Mouse (Mus musculus): ENCODE measurements around the gene Cyp2d12.
"Not testable (repeated sequence)": the region's sequence is repeated elsewhere in the genome, so short reads cannot be mapped to it uniquely, and the experiment has no call there.

The Cyp2d12 gene

GRCm38 (mm10) chr15:82554531-82555230 lies at the start of gene Cyp2d12:
TSS of gene Cyp2d12 (plus strand) at chr15:82555072.
- no peak for DNase-seq (ENCODE audit: low spot score)

- no peak for DNase-seq (ENCODE audit: low spot score)
These were observed 47.9 kb upstream of the Cyp2d12 start for GRCm38 (mm10) chr15:82506971-82507370.

GRCm38 (mm10) chr15:82507740-82508139 lies 47.1 kb upstream of the Cyp2d12 start:
- not testable (repeated sequence) for DNase-seq (ENCODE audit: low spot score)

GRCm38 (mm10) chr15:82509495-82509894 lies 45.4 kb upstream of the Cyp2d12 start:
- not testable (repeated sequence) for DNase-seq (ENCODE audit: low spot score)

- not testable (repeated sequence) for DNase-seq (ENCODE audit: low spot score)
These were observed 44.4 kb upstream of the Cyp2d12 start for GRCm38 (mm10) chr15:82510500-82510899.

- DNase-seq (ENCODE audit: low spot score), result not testable (repeated sequence)
These were observed 42.8 kb upstream of the Cyp2d12 start for GRCm38 (mm10) chr15:82512111-82512510.

DNA sequence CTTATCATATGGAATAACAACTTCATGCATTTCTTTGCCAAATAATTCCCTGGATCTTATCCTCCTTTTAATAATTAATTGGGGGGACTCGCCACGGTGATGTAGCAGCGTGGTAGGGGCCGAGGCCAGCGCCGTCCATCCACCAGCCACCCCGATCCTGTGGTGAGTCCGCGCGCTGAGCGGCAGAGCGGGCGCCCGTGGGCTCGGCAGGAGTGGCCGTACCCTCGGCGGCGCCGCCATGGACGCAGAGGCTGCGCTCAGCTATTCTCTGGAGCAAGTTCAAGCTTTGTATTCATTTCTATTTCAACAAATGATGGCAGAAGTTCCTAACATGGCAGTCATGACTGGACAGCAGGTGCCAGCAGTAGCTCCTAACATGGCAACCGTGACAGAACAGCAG lies 38.7 kb upstream of the Cyp2d12 start:
- DNase-seq (ENCODE audit: low spot score), result not testable (repeated sequence)

- DNase-seq (ENCODE audit: low spot score), result not testable (repeated sequence)
These were observed 27.5 kb upstream of the Cyp2d12 start for GRCm38 (mm10) chr15:82527371-82527770.

DNA sequence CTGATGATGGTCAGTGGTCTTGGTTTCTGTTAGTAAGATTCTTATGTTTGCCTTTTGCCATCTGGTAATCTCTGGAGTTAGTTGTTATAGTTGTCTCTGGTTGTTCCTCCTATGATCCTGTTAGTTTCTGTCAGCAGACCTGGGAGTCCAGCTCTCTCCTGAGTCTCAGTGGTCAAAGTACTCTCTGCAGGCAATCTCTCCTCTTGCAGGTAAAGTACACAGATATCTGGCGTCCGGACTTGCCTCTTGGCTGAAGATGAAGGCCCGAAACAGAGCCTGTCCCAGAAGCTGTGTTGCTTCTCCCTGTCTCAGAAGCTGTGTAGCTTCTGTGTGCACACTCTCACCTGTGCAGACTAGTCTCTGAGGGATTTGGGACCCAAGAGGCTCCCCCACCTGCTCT lies 22.2 kb upstream of the Cyp2d12 start:
- not testable (repeated sequence) for DNase-seq (ENCODE audit: low spot score)

DNA sequence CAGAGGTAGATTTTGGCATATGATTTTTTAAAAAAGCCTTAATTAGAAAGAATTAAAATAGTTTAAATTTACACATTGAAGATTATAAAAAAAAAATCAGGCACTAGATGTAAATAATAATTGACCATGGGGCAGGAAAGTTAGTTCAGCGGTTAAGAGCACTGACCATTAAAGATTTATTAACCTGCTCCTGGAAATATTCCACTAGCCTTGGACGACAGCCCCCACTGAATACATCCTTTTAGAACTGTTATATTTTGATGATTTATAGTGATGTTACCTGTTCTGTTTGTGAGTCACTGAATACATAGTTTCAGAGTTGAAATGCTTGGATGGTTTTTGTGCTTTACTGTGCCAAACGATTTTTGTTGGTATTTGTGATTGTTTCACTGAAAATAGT lies 11.9 kb upstream of the Cyp2d12 start:
- DNase-seq (ENCODE audit: low spot score), result not testable (repeated sequence)

DNA sequence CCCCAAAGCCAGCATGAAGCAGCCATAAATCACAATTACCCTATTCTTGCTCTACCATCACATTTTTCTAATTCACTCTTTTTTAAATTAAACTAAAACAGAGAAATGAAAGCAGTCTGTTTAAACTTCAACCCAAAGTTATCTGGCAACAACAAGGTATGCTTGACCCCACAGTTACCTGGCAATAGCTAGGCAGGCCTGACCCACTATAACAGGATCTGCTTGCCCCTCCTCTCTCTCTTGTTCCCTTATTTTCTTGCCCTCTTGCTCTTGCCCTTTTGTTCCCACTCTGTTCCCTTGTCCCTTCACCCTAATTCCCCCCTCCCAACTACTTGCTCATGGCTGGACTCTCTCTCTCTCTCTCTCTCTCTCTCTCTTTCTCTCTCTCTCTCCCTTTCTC lies 10.3 kb upstream of the Cyp2d12 start:
- not testable (repeated sequence) for DNase-seq (ENCODE audit: low spot score)

GRCm38 (mm10) chr15:82547753-82548152 lies 7.1 kb upstream of the Cyp2d12 start:
- not testable (repeated sequence) for DNase-seq (ENCODE audit: low spot score)

DNA sequence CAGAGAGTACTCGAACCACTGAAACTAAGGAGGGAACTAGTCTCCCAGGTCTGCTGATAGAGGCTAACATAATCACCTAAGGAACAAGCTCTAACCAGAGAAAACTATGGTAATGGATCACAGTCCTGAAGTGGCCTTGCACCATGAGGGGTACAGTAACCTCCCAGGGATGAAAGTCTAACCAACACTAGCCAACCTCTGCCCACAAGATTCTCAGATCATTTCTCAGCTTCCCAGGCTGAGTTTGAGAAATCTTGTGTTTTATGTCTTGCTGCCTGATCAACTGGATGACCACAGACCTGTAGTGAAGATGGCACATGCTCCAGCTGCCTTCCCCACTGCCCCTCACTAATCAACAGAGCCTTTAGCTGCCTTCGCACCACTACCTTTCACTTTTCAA lies 1.7 kb upstream of the Cyp2d12 start:
- not testable (repeated sequence) for DNase-seq (ENCODE audit: low spot score)

DNA sequence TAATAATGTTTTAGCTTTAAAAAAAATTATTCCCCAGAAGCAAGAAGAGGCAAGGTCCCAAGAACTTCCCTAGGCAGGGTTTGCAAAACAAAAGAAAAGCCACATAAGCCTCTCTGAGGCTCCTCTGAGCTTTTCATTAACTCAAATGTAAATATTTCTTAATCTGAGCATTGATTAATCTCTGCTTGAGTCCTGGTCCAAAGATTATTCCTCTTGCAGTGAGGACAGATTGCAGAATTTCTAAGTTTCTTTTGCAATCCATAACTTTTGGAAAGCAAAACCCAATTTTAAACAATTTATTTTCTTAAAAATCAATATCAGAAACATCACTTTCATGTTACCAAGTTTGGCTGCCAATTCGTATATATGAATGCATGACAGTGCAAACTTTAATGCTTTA lies 18.0 kb downstream of the Cyp2d12 start:
- DNase-seq (ENCODE audit: low spot score), result no peak

GRCm38 (mm10) chr15:82579071-82579470 lies 24.2 kb downstream of the Cyp2d12 start:
- DNase-seq (ENCODE audit: low spot score), result no peak

DNA sequence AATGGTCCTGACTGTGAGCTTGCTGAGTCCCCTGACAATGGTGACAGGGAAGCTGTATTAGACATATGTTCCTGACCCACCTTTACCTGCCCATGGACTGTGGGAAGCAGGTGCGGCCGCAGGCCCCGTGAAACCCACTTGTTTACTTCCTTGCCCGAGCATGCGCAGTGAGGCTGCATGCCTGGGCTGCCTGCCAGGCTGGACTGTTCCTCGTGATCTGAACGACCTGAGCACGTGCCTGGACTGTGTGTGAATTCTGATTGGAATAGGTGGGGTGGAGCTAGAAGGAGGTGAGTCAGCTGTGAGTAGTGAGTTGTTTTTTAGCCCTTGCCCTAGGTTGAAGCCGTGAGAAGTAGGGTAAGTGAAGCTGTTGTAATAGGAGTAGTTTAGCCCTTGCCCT lies 27.7 kb downstream of the Cyp2d12 start:
- DNase-seq (ENCODE audit: low spot score), result no peak
